Mouse (Mus musculus): ENCODE data around the gene Rhox2b.
"Not testable (repeated sequence)": the region's sequence is repeated elsewhere in the genome, so short reads cannot be mapped to it uniquely, and the experiment has no call there.

GRCm38 (mm10) chrX:37458285-37458684 lies 46.4 kb downstream of the Rhox2b start, which contains the start of gene Rhox3c:
- TF ChIP-seq GATA1, TAL1 (IDR thresholded peaks at IDR 0.05; ENCODE audit: low read length): not testable (repeated sequence)

All from erythroblast, embryonic 14.5 days (primary cell).